Mouse (Mus musculus) heart, embryonic 15.5 days (tissue): Measurements from ENCODE around the gene Spata2. TPM values are rescaled to one million over a fixed set of nuclear protein-coding genes. Genes with fewer than 3 reads are reported as not detected.

Source experiments
- ATAC-seq: fragments of 200-750 bp; cut with Nextera tagmentation; replicated peaks from 2 replicates; pipeline ENCODE4 v1.8.0; 2017; ENCODE audit warnings: low read depth, moderate TSS enrichment; ENCODE audit not compliant: insufficient number of reproducible peaks, insufficient read depth, low FRiP score
- H3K27ac ChIP-seq: fragments of 300-500 bp; sonication (generic); 2 replicates; pipeline ENCODE4 v1.5.1; 2015; ENCODE audit warnings: mild to moderate bottlenecking, inconsistent platforms
- H3K27me3 ChIP-seq: fragments of 300-500 bp; sonication (generic); 2 replicates; pipeline ENCODE4 v1.6.1; 2015; ENCODE audit warnings: inconsistent platforms
- H3K36me3 ChIP-seq: fragments of 300-500 bp; sonication (generic); 2 replicates; pipeline ENCODE4 v1.6.1; 2015; ENCODE audit warnings: mild to moderate bottlenecking, inconsistent platforms
- H3K4me1 ChIP-seq: fragments of 300-500 bp; sonication (generic); replicated peaks from 2 replicates; pipeline ENCODE4 v1.6.1; 2015; ENCODE audit warnings: inconsistent platforms
- H3K4me2 ChIP-seq: fragments of 300-500 bp; sonication (generic); 2 replicates; pipeline ENCODE4 v1.6.1; 2015; ENCODE audit warnings: inconsistent platforms, mild to moderate bottlenecking, moderate library complexity
- H3K4me3 ChIP-seq: fragments of 300-500 bp; sonication (generic); 2 replicates; pipeline ENCODE4 v1.5.1; 2015; ENCODE audit warnings: mild to moderate bottlenecking, inconsistent platforms
- H3K9ac ChIP-seq: fragments of 300-500 bp; sonication (generic); 2 replicates; pipeline ENCODE4 v1.6.1; 2015; ENCODE audit warnings: mild to moderate bottlenecking, inconsistent platforms
- H3K9me3 ChIP-seq: fragments of 300-500 bp; sonication (generic); replicated peaks from 2 replicates; pipeline ENCODE4 v1.6.1; 2016; ENCODE audit warnings: inconsistent platforms
- WGBS: fragments of 180-500 bp; shearing (Covaris S2); methylation state at CpG from one replicate; pipeline ENCODE4 v1.1.7; 2015; ENCODE audit warnings: mixed read lengths; 5-methylcytosine and 5-hydroxymethylcytosine counted together
- polyA plus RNA-seq: library from polyadenylated mRNA; unstranded; fragments of >200 nt; fragmentation: Nextera tagmentation; extraction: Ambion mirVana; gene quantifications from 2 replicates; pipeline ENCODE4 v1.2.1, GENCODE M21; 2015

Gene Spata2
- polyA plus RNA-seq, 1 experiment from 2014 or later = 13.8 TPM

GRCm38 (mm10) chr2:167490813-167491525 lies 1.7 kb downstream of the Spata2 start:
- peak overlapping the region; percentile 94 for H3K9ac ChIP-seq
- 67% methylated on average over 4 of the region's 4 CpGs for WGBS
- H3K27me3 ChIP-seq = no peaks in the 10 kb centered on the region
- ATAC-seq = no peak
- peak overlapping the region; percentile 88 for H3K4me2 ChIP-seq
- peak overlapping the region; percentile 99 for H3K4me3 ChIP-seq
- H3K27ac ChIP-seq = no peak overlapping the region
- H3K9me3 ChIP-seq = no peaks in the 10 kb centered on the region
- H3K36me3 ChIP-seq = no peaks in the 10 kb centered on the region
- H3K4me1 ChIP-seq = peaks cover 45% of the 10 kb centered on the region

GRCm38 (mm10) chr2:167487994-167488393 lies 4.7 kb downstream of the Spata2 start:
- no peak for ATAC-seq
- H3K27me3 ChIP-seq = no peaks in the 10 kb centered on the region
- 76% methylated on average over 6 of the region's 6 CpGs for WGBS
- H3K4me2 ChIP-seq = no peak overlapping the region
- H3K4me1 ChIP-seq = peaks cover 45% of the 10 kb centered on the region
- H3K4me3 ChIP-seq = no peak overlapping the region
- no peak overlapping the region for H3K9ac ChIP-seq
- no peaks in the 10 kb centered on the region for H3K9me3 ChIP-seq
- H3K27ac ChIP-seq = no peak overlapping the region
- H3K36me3 ChIP-seq = peaks cover 13% of the 10 kb centered on the region

GRCm38 (mm10) chr2:167487551-167487950 lies 5.1 kb downstream of the Spata2 start:
- H3K36me3 ChIP-seq = peaks cover 17% of the 10 kb centered on the region
- H3K4me1 ChIP-seq = peaks cover 45% of the 10 kb centered on the region
- no peaks in the 10 kb centered on the region for H3K9me3 ChIP-seq
- H3K27me3 ChIP-seq = no peaks in the 10 kb centered on the region
- no peak overlapping the region for H3K9ac ChIP-seq
- H3K27ac ChIP-seq = no peak overlapping the region
- no peak overlapping the region for H3K4me2 ChIP-seq
- no peak overlapping the region for H3K4me3 ChIP-seq
- WGBS = 93% methylated on average over 6 of the region's 6 CpGs
- ATAC-seq = no peak

DNA sequence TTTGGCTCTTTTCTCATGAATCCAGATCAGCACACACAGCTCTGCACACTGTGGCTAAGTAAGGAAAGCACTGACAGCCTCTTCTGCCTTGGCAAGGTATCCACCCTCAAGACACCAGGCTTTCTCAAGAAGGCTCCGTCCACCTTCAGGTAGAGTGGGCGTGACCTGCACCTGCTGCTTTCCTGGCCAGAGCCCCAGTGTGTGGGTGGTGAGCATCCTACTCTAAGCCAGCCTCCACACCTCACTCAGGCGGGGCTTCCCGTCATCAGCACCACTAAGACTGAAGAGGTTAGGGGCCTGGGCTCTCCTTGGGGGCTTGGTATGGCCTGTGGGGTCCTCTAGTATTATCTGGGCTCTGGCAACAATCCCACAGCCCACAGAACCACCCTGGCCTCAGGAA lies 6.1 kb downstream of the Spata2 start:
- 80% methylated on average over 4 of the region's 4 CpGs for WGBS

GRCm38 (mm10) chr2:167485501-167486377 lies 6.9 kb downstream of the Spata2 start:
- Histone ChIP-seq H3K27me3 (no peaks in the 10 kb centered on the region), H3K27ac (peak overlapping the region; percentile 20; the same call in 1 of the 2 replicates), H3K4me1 (peaks cover 31% of the 10 kb centered on the region), H3K4me2 (no peak overlapping the region), H3K4me3 (no peak overlapping the region), H3K36me3 (peaks cover 21% of the 10 kb centered on the region), H3K9me3 (no peaks in the 10 kb centered on the region), H3K9ac (0 out of 2 replicates have a peak overlapping the region, but pooled peaks have one; percentile 3)
- no peak for ATAC-seq
- WGBS = 76% methylated on average over 7 of the region's 7 CpGs

More for the DNA sequence above, 6.1 kb downstream of the Spata2 start:
- Histone ChIP-seq H3K27ac (no peak overlapping the region), H3K9me3 (no peaks in the 10 kb centered on the region), H3K27me3 (no peaks in the 10 kb centered on the region), H3K36me3 (peaks cover 18% of the 10 kb centered on the region), H3K4me2 (no peak overlapping the region), H3K9ac (0 out of 2 replicates have a peak overlapping the region, but pooled peaks have one; percentile 3), H3K4me3 (no peak overlapping the region), H3K4me1 (peaks cover 39% of the 10 kb centered on the region)
- no peak for ATAC-seq

DNA sequence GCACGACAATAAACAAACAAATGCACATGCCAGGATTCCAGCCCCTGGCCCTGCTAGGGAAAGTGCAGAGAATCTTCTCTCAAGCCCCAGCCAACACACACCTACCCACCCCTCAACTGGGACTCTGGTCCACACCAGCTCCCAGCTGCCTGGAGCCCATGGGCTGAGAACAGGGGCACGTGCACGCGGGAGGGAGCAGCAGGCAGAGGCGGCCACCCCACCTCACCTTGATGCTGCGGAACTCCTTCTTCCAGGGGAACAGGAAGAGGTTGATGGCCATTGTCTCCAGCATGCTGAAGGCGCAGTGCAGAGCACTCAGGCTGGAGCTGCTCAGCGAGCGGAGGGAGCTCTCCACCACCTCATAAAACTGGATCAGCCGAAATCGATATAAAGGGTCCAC lies 7.8 kb downstream of the Spata2 start:
- Histone ChIP-seq H3K4me1 (peaks cover 29% of the 10 kb centered on the region), H3K27me3 (no peaks in the 10 kb centered on the region), H3K27ac (no peak overlapping the region), H3K4me2 (no peak overlapping the region), H3K9me3 (no peaks in the 10 kb centered on the region), H3K9ac (no peak overlapping the region), H3K36me3 (peaks cover 21% of the 10 kb centered on the region), H3K4me3 (no peak overlapping the region)
- no peak for ATAC-seq
- 96% methylated on average over 11 of the region's 11 CpGs for WGBS

GRCm38 (mm10) chr2:167483827-167484410 lies 8.8 kb downstream of the Spata2 start:
- peaks cover 29% of the 10 kb centered on the region for H3K4me1 ChIP-seq
- 92% methylated on average over 24 of the region's 24 CpGs for WGBS
- ATAC-seq = no peak
- no peak overlapping the region for H3K4me3 ChIP-seq
- peaks cover 21% of the 10 kb centered on the region for H3K36me3 ChIP-seq
- H3K27ac ChIP-seq = no peak overlapping the region
- H3K9me3 ChIP-seq = no peaks in the 10 kb centered on the region
- no peak overlapping the region for H3K9ac ChIP-seq
- no peaks in the 10 kb centered on the region for H3K27me3 ChIP-seq
- H3K4me2 ChIP-seq = no peak overlapping the region

GRCm38 (mm10) chr2:167483081-167483826 lies 9.4 kb downstream of the Spata2 start:
- H3K27me3 ChIP-seq = no peaks in the 10 kb centered on the region
- WGBS = 90% methylated on average over 27 of the region's 27 CpGs
- H3K4me3 ChIP-seq = no peak overlapping the region
- H3K9ac ChIP-seq = no peak overlapping the region
- peaks cover 21% of the 10 kb centered on the region for H3K36me3 ChIP-seq
- H3K4me1 ChIP-seq = peaks cover 23% of the 10 kb centered on the region
- no peak for ATAC-seq
- no peaks in the 10 kb centered on the region for H3K9me3 ChIP-seq
- H3K27ac ChIP-seq = no peak overlapping the region
- no peak overlapping the region for H3K4me2 ChIP-seq

DNA sequence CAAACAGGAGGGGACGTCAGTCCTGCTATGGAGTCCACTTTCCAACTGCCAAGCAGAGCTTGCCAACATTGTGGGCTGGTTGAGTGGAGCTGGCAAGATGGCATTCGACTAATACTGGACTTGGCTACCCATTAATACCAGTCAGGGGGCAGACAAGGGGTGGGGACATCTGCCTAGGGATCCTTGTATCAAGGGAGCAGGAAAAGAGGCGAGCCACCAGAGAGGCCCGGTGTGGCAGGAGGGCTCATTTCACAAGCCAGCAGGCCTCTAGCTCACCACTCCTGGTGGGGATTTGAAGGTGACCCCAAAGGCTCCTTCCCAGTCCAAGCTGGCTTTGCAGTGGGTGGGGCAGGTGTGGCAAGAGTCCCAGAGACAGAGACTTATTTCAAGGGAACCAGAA lies 10.0 kb downstream of the Spata2 start:
- H3K36me3 ChIP-seq = peaks cover 21% of the 10 kb centered on the region
- no peak overlapping the region for H3K9ac ChIP-seq
- peaks cover 19% of the 10 kb centered on the region for H3K4me1 ChIP-seq
- 91% methylated on average over 4 of the region's 4 CpGs for WGBS
- H3K27ac ChIP-seq = no peak overlapping the region
- H3K9me3 ChIP-seq = no peaks in the 10 kb centered on the region
- no peaks in the 10 kb centered on the region for H3K27me3 ChIP-seq
- H3K4me2 ChIP-seq = no peak overlapping the region
- ATAC-seq = no peak
- H3K4me3 ChIP-seq = no peak overlapping the region

DNA sequence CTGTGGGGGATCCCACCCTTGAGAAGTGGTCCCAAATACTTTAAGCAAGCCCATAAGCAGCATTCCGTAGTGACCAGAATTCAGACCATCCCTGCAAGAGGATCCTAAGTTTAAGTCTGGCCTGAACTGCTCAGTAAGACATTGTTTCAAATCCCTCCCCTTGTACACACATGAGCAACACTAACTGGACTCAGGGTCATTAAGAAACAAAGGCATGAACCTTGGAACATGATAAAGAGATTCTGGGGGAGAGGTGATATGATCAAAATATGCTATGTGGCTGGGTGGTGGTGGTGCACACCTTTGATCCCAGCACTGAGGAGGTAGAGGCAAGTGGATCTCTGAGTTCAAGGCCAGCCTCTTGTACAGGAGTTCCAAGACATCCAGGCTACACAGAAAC lies 13.2 kb downstream of the Spata2 start:
- Histone ChIP-seq H3K9me3 (no peaks in the 10 kb centered on the region), H3K27ac (no peak overlapping the region), H3K4me3 (no peak overlapping the region), H3K4me1 (peaks cover 19% of the 10 kb centered on the region), H3K36me3 (peaks cover 28% of the 10 kb centered on the region), H3K27me3 (no peaks in the 10 kb centered on the region), H3K4me2 (no peak overlapping the region), H3K9ac (no peak overlapping the region)
- WGBS = 90% methylated on average over 1 of the region's 1 CpGs
- ATAC-seq = no peak

- Histone ChIP-seq H3K9ac (no peak overlapping the region), H3K9me3 (no peaks in the 10 kb centered on the region), H3K27ac (no peak overlapping the region), H3K4me3 (no peak overlapping the region), H3K36me3 (peaks cover 29% of the 10 kb centered on the region), H3K4me2 (no peak overlapping the region), H3K27me3 (no peaks in the 10 kb centered on the region), H3K4me1 (peaks cover 19% of the 10 kb centered on the region)
- 44% methylated on average over 2 of the region's 2 CpGs for WGBS
- ATAC-seq = no peak
Observed at GRCm38 (mm10) chr2:167478128-167478527, 14.6 kb downstream of the Spata2 start.
